Mouse (Mus musculus): ENCODE data around the gene Spint2. TPM values are rescaled to one million over a fixed set of nuclear protein-coding genes. Genes with fewer than 3 reads are reported as not detected.

Gene Spint2
- polyA plus RNA-seq, 1 experiment from 2014 or later: 80.7 TPM

- Histone ChIP-seq H3K9me3 (ENCODE audit: control insufficient read depth, low read length) (no peaks in the 10 kb centered on the region), H3K36me3 (ENCODE audit: control insufficient read depth, insufficient read depth, low read length) (no peaks in the 10 kb centered on the region), H3K27ac (replicated peaks; ENCODE audit: low read depth, low read length) (no peak overlapping the region), H3K27me3 (ENCODE audit: control insufficient read depth, insufficient read depth, low read length) (no peaks in the 10 kb centered on the region), H3K4me1 (ENCODE audit: control insufficient read depth, insufficient read depth, low read length) (peaks cover 25% of the 10 kb centered on the region), H3K4me2 (ENCODE audit: low read depth, severe bottlenecking) (no peak overlapping the region), H3K9ac (ENCODE audit: low read length) (no peak overlapping the region), H3K4me3 (ENCODE audit: low read depth, low read length) (no peak overlapping the region)
- DNase-seq (ENCODE audit: low spot score): no peak
- no peak for ATAC-seq (ENCODE audit: insufficient number of reproducible peaks, low FRiP score, low TSS enrichment, low read depth)
- WGBS: 78% methylated on average over 24 of the region's 24 CpGs
Measured at GRCm38 (mm10) chr7:29295861-29296647, 14.3 kb upstream of the Spint2 start.

GRCm38 (mm10) chr7:29294111-29294761, 12.5 kb upstream of the Spint2 start:
- WGBS: 66% methylated on average over 13 of the region's 13 CpGs
- Histone ChIP-seq H3K9ac (ENCODE audit: low read length) (no peak overlapping the region), H3K27me3 (ENCODE audit: control insufficient read depth, insufficient read depth, low read length) (peaks cover 3% of the 10 kb centered on the region; the same call in 1 of the 2 replicates), H3K4me3 (ENCODE audit: low read depth, low read length) (no peak overlapping the region), H3K36me3 (ENCODE audit: control insufficient read depth, insufficient read depth, low read length) (no peaks in the 10 kb centered on the region), H3K4me1 (ENCODE audit: control insufficient read depth, insufficient read depth, low read length) (peaks cover 30% of the 10 kb centered on the region), H3K9me3 (ENCODE audit: control insufficient read depth, low read length) (no peaks in the 10 kb centered on the region), H3K27ac (replicated peaks; ENCODE audit: low read depth, low read length) (no peak overlapping the region), H3K4me2 (ENCODE audit: low read depth, severe bottlenecking) (no peak overlapping the region)
- ATAC-seq (ENCODE audit: insufficient number of reproducible peaks, low FRiP score, low TSS enrichment, low read depth): no peak
- DNase-seq (ENCODE audit: low spot score): no peak

- peak overlapping the region; percentile 39; the same call in 1 of the 2 replicates for H3K27ac ChIP-seq (replicated peaks; ENCODE audit: low read depth, low read length)
- peaks cover 3% of the 10 kb centered on the region; the same call in 1 of the 2 replicates for H3K27me3 ChIP-seq (ENCODE audit: control insufficient read depth, insufficient read depth, low read length)
- 0 out of 2 replicates have a peak overlapping the region, but pooled peaks have one; percentile 22 for H3K9ac ChIP-seq (ENCODE audit: low read length)
- no peaks in the 10 kb centered on the region for H3K9me3 ChIP-seq (ENCODE audit: control insufficient read depth, low read length)
- no peaks in the 10 kb centered on the region for H3K36me3 ChIP-seq (ENCODE audit: control insufficient read depth, insufficient read depth, low read length)
- no peak for ATAC-seq (ENCODE audit: insufficient number of reproducible peaks, low FRiP score, low TSS enrichment, low read depth)
- H3K4me2 ChIP-seq (ENCODE audit: low read depth, severe bottlenecking): no peak overlapping the region
- peaks cover 30% of the 10 kb centered on the region for H3K4me1 ChIP-seq (ENCODE audit: control insufficient read depth, insufficient read depth, low read length)
- H3K4me3 ChIP-seq (ENCODE audit: low read depth, low read length): no peak overlapping the region
- WGBS: 26% methylated on average over 19 of the region's 19 CpGs
- no peak for DNase-seq (ENCODE audit: low spot score)
Measured at GRCm38 (mm10) chr7:29293131-29294065, 11.7 kb upstream of the Spint2 start.

GRCm38 (mm10) chr7:29292458-29293098, 10.9 kb upstream of the Spint2 start:
- peaks cover 30% of the 10 kb centered on the region for H3K4me1 ChIP-seq (ENCODE audit: control insufficient read depth, insufficient read depth, low read length)
- no peak overlapping the region for H3K4me2 ChIP-seq (ENCODE audit: low read depth, severe bottlenecking)
- no peak for DNase-seq (ENCODE audit: low spot score)
- ATAC-seq (ENCODE audit: insufficient number of reproducible peaks, low FRiP score, low TSS enrichment, low read depth): 0 out of 2 replicates have a peak, but pooled peaks have one; percentile 5
- no peaks in the 10 kb centered on the region for H3K9me3 ChIP-seq (ENCODE audit: control insufficient read depth, low read length)
- H3K27me3 ChIP-seq (ENCODE audit: control insufficient read depth, insufficient read depth, low read length): peaks cover 3% of the 10 kb centered on the region; the same call in 1 of the 2 replicates
- H3K4me3 ChIP-seq (ENCODE audit: low read depth, low read length): no peak overlapping the region
- no peaks in the 10 kb centered on the region for H3K36me3 ChIP-seq (ENCODE audit: control insufficient read depth, insufficient read depth, low read length)
- H3K9ac ChIP-seq (ENCODE audit: low read length): no peak overlapping the region
- H3K27ac ChIP-seq (replicated peaks; ENCODE audit: low read depth, low read length): no peak overlapping the region; the same call in 1 of the 2 replicates
- whole genome bisulfite sequencing: 18% methylated on average over 8 of the region's 8 CpGs

- DNase-seq (ENCODE audit: low spot score): no peak
- H3K27ac ChIP-seq (replicated peaks; ENCODE audit: low read depth, low read length): no peak overlapping the region
- H3K4me2 ChIP-seq (ENCODE audit: low read depth, severe bottlenecking): no peak overlapping the region
- peaks cover 30% of the 10 kb centered on the region for H3K4me1 ChIP-seq (ENCODE audit: control insufficient read depth, insufficient read depth, low read length)
- ATAC-seq (ENCODE audit: insufficient number of reproducible peaks, low FRiP score, low TSS enrichment, low read depth): 0 out of 2 replicates have a peak, but pooled peaks have one; percentile 24
- H3K27me3 ChIP-seq (ENCODE audit: control insufficient read depth, insufficient read depth, low read length): peaks cover 3% of the 10 kb centered on the region; the same call in 1 of the 2 replicates
- no peak overlapping the region for H3K4me3 ChIP-seq (ENCODE audit: low read depth, low read length)
- no peak overlapping the region for H3K9ac ChIP-seq (ENCODE audit: low read length)
- no peaks in the 10 kb centered on the region for H3K36me3 ChIP-seq (ENCODE audit: control insufficient read depth, insufficient read depth, low read length)
- no peaks in the 10 kb centered on the region for H3K9me3 ChIP-seq (ENCODE audit: control insufficient read depth, low read length)
- WGBS: 4% methylated on average over 6 of the region's 7 CpGs
Measured at GRCm38 (mm10) chr7:29291616-29292457, 10.1 kb upstream of the Spint2 start.

- no peak for DNase-seq (ENCODE audit: low spot score)
- H3K4me3 ChIP-seq (ENCODE audit: low read depth, low read length): no peak overlapping the region
- H3K4me1 ChIP-seq (ENCODE audit: control insufficient read depth, insufficient read depth, low read length): peaks cover 30% of the 10 kb centered on the region
- peaks cover 3% of the 10 kb centered on the region; the same call in 1 of the 2 replicates for H3K27me3 ChIP-seq (ENCODE audit: control insufficient read depth, insufficient read depth, low read length)
- H3K9me3 ChIP-seq (ENCODE audit: control insufficient read depth, low read length): no peaks in the 10 kb centered on the region
- no peak overlapping the region for H3K4me2 ChIP-seq (ENCODE audit: low read depth, severe bottlenecking)
- H3K9ac ChIP-seq (ENCODE audit: low read length): no peak overlapping the region
- H3K27ac ChIP-seq (replicated peaks; ENCODE audit: low read depth, low read length): no peak overlapping the region
- no peaks in the 10 kb centered on the region for H3K36me3 ChIP-seq (ENCODE audit: control insufficient read depth, insufficient read depth, low read length)
- 22% methylated on average over 11 of the region's 11 CpGs for WGBS
- no peak for ATAC-seq (ENCODE audit: insufficient number of reproducible peaks, low FRiP score, low TSS enrichment, low read depth)
Measured at GRCm38 (mm10) chr7:29290691-29291485, 9.2 kb upstream of the Spint2 start.

GRCm38 (mm10) chr7:29289856-29290255, 8.1 kb upstream of the Spint2 start:
- DNase-seq (ENCODE audit: low spot score) (no peak), ATAC-seq (ENCODE audit: insufficient number of reproducible peaks, low FRiP score, low TSS enrichment, low read depth) (no peak)
- H3K4me3 ChIP-seq (ENCODE audit: low read depth, low read length): no peak overlapping the region
- H3K4me1 ChIP-seq (ENCODE audit: control insufficient read depth, insufficient read depth, low read length): peaks cover 30% of the 10 kb centered on the region
- peak overlapping the region; percentile 79; the same call in 1 of the 2 replicates for H3K4me2 ChIP-seq (ENCODE audit: low read depth, severe bottlenecking)
- WGBS: 64% methylated on average over 6 of the region's 6 CpGs
- no peak overlapping the region for H3K9ac ChIP-seq (ENCODE audit: low read length)
- no peaks in the 10 kb centered on the region for H3K9me3 ChIP-seq (ENCODE audit: control insufficient read depth, low read length)
- H3K27me3 ChIP-seq (ENCODE audit: control insufficient read depth, insufficient read depth, low read length): peaks cover 3% of the 10 kb centered on the region; the same call in 1 of the 2 replicates
- no peaks in the 10 kb centered on the region for H3K36me3 ChIP-seq (ENCODE audit: control insufficient read depth, insufficient read depth, low read length)
- H3K27ac ChIP-seq (replicated peaks; ENCODE audit: low read depth, low read length): no peak overlapping the region

All from limb, embryonic 11.5 days (tissue).